Mouse (Mus musculus) liver, embryonic 16.5 days (tissue): Measurements from ENCODE around the gene Ada. TPM values are rescaled to one million over a fixed set of nuclear protein-coding genes. Genes with fewer than 3 reads are reported as not detected.

Experiments
- ATAC-seq: fragments of 200-750 bp; cut with Nextera tagmentation; 2 replicates; pipeline ENCODE4 v1.8.0; 2017; ENCODE audit warnings: low read depth, mild to moderate bottlenecking, moderate number of reproducible peaks, moderate library complexity
- H3K27ac ChIP-seq: fragments of 300-500 bp; sonication (generic); 2 replicates; pipeline ENCODE4 v1.5.1; 2014; ENCODE audit warnings: mild to moderate bottlenecking, low read length
- H3K27me3 ChIP-seq: fragments of 300-500 bp; sonication (generic); 2 replicates; pipeline ENCODE4 v1.6.1; 2014; ENCODE audit warnings: low read depth, low read length, mixed read lengths; ENCODE audit not compliant: control insufficient read depth, insufficient read depth
- H3K36me3 ChIP-seq: fragments of 300-500 bp; sonication (generic); 2 replicates; pipeline ENCODE4 v1.6.1; 2014; ENCODE audit warnings: mild to moderate bottlenecking; ENCODE audit not compliant: control insufficient read depth, insufficient read depth
- H3K4me1 ChIP-seq: fragments of 300-500 bp; sonication (generic); 2 replicates; pipeline ENCODE4 v1.6.1; 2014; ENCODE audit warnings: low read depth, low read length, mixed read lengths; ENCODE audit not compliant: control insufficient read depth
- H3K4me2 ChIP-seq: fragments of 300-500 bp; sonication (generic); 2 replicates; pipeline ENCODE4 v1.6.1; 2014; ENCODE audit warnings: low read depth, low read length, mixed read lengths
- H3K4me3 ChIP-seq: fragments of 300-500 bp; sonication (generic); 2 replicates; pipeline ENCODE4 v1.5.1; 2014; ENCODE audit warnings: low read depth, mild to moderate bottlenecking, low read length
- H3K9ac ChIP-seq: fragments of 300-500 bp; sonication (generic); 2 replicates; pipeline ENCODE4 v1.6.1; 2014; ENCODE audit warnings: low read depth, low read length
- H3K9me3 ChIP-seq: fragments of 300-500 bp; sonication (generic); replicated peaks from 2 replicates; pipeline ENCODE4 v1.6.1; 2016; ENCODE audit warnings: low read length; ENCODE audit not compliant: control insufficient read depth
- WGBS: fragments of 180-500 bp; shearing (Covaris S2); extraction: QIAGEN DNeasy Blood & Tissue Kit; methylation state at CpG from one replicate; pipeline ENCODE4 v1.1.7; 2014; ENCODE audit not compliant: insufficient replicate concordance; 5-methylcytosine and 5-hydroxymethylcytosine counted together
- polyA plus RNA-seq: library from polyadenylated mRNA; unstranded; fragments of >200 nt; fragmentation: Nextera tagmentation; extraction: Ambion mirVana; gene quantifications from 2 replicates; pipeline ENCODE4 v1.2.1, GENCODE M21; 2015

Gene Ada
- polyA plus RNA-seq, 1 experiment from 2014 or later = 3.4 TPM

GRCm38 (mm10) chr2:163776661-163777060 lies 26.6 kb upstream of the Ada start:
- Histone ChIP-seq H3K4me3 (no peak overlapping the region), H3K36me3 (no peaks in the 10 kb centered on the region), H3K27me3 (no peaks in the 10 kb centered on the region), H3K4me1 (no peaks in the 10 kb centered on the region), H3K4me2 (no peak overlapping the region), H3K9ac (no peak overlapping the region), H3K27ac (no peak overlapping the region), H3K9me3 (no peaks in the 10 kb centered on the region)
- 25% methylated on average over 13 of the region's 13 CpGs for WGBS
- no peak for ATAC-seq

GRCm38 (mm10) chr2:163770731-163771130 lies 20.7 kb upstream of the Ada start:
- H3K4me2 ChIP-seq = no peak overlapping the region
- no peak overlapping the region for H3K4me3 ChIP-seq
- H3K27ac ChIP-seq = no peak overlapping the region
- H3K9me3 ChIP-seq = no peaks in the 10 kb centered on the region
- H3K9ac ChIP-seq = no peak overlapping the region
- no peaks in the 10 kb centered on the region for H3K27me3 ChIP-seq
- no peaks in the 10 kb centered on the region for H3K36me3 ChIP-seq
- 52% methylated on average over 8 of the region's 8 CpGs for WGBS
- no peak for ATAC-seq
- H3K4me1 ChIP-seq = no peaks in the 10 kb centered on the region

GRCm38 (mm10) chr2:163766890-163767289 lies 16.9 kb upstream of the Ada start:
- no peak for ATAC-seq
- H3K4me2 ChIP-seq = no peak overlapping the region
- no peak overlapping the region for H3K4me3 ChIP-seq
- no peaks in the 10 kb centered on the region for H3K36me3 ChIP-seq
- H3K9ac ChIP-seq = no peak overlapping the region
- no peaks in the 10 kb centered on the region for H3K27me3 ChIP-seq
- H3K27ac ChIP-seq = no peak overlapping the region
- H3K4me1 ChIP-seq = no peaks in the 10 kb centered on the region
- 41% methylated on average over 1 of the region's 1 CpGs for WGBS
- H3K9me3 ChIP-seq = no peaks in the 10 kb centered on the region

- no peaks in the 10 kb centered on the region for H3K9me3 ChIP-seq
- no peak overlapping the region for H3K4me3 ChIP-seq
- no peak for ATAC-seq
- no peaks in the 10 kb centered on the region for H3K27me3 ChIP-seq
- H3K4me1 ChIP-seq = no peaks in the 10 kb centered on the region
- no peak overlapping the region for H3K27ac ChIP-seq
- no peaks in the 10 kb centered on the region for H3K36me3 ChIP-seq
- no peak overlapping the region for H3K4me2 ChIP-seq
- H3K9ac ChIP-seq = no peak overlapping the region
Observed at GRCm38 (mm10) chr2:163766261-163766660, 16.2 kb upstream of the Ada start.

GRCm38 (mm10) chr2:163761402-163761801 lies 11.4 kb upstream of the Ada start:
- Histone ChIP-seq H3K27me3 (no peaks in the 10 kb centered on the region), H3K9me3 (no peaks in the 10 kb centered on the region), H3K4me2 (no peak overlapping the region), H3K4me1 (no peaks in the 10 kb centered on the region), H3K9ac (no peak overlapping the region), H3K27ac (no peak overlapping the region), H3K4me3 (no peak overlapping the region), H3K36me3 (no peaks in the 10 kb centered on the region)
- no peak for ATAC-seq
- 49% methylated on average over 7 of the region's 7 CpGs for WGBS

- WGBS = 51% methylated on average over 6 of the region's 6 CpGs
- no peak for ATAC-seq
Observed at GRCm38 (mm10) chr2:163760589-163760988, 10.6 kb upstream of the Ada start.

GRCm38 (mm10) chr2:163758146-163758545 lies 8.1 kb upstream of the Ada start:
- Histone ChIP-seq H3K4me3 (no peak overlapping the region), H3K9me3 (no peaks in the 10 kb centered on the region), H3K27ac (no peak overlapping the region), H3K36me3 (no peaks in the 10 kb centered on the region), H3K9ac (no peak overlapping the region), H3K4me2 (no peak overlapping the region), H3K4me1 (no peaks in the 10 kb centered on the region), H3K27me3 (no peaks in the 10 kb centered on the region)
- no peak for ATAC-seq
- 46% methylated on average over 2 of the region's 2 CpGs for WGBS

More at GRCm38 (mm10) chr2:163760589-163760988, 10.6 kb upstream of the Ada start:
- H3K4me2 ChIP-seq = no peak overlapping the region
- no peaks in the 10 kb centered on the region for H3K27me3 ChIP-seq
- H3K27ac ChIP-seq = no peak overlapping the region
- H3K9me3 ChIP-seq = no peaks in the 10 kb centered on the region
- H3K36me3 ChIP-seq = no peaks in the 10 kb centered on the region
- no peak overlapping the region for H3K9ac ChIP-seq
- no peaks in the 10 kb centered on the region for H3K4me1 ChIP-seq
- H3K4me3 ChIP-seq = no peak overlapping the region

- no peaks in the 10 kb centered on the region for H3K27me3 ChIP-seq
- H3K4me1 ChIP-seq = no peaks in the 10 kb centered on the region; the same call in 1 of the 2 replicates
- WGBS = 48% methylated on average over 2 of the region's 2 CpGs
- H3K4me2 ChIP-seq = no peak overlapping the region
- no peak for ATAC-seq
- no peaks in the 10 kb centered on the region for H3K36me3 ChIP-seq
- H3K4me3 ChIP-seq = no peak overlapping the region
- no peak overlapping the region for H3K9ac ChIP-seq
- no peaks in the 10 kb centered on the region for H3K9me3 ChIP-seq
- H3K27ac ChIP-seq = no peak overlapping the region
Observed at GRCm38 (mm10) chr2:163756723-163757122, 6.7 kb upstream of the Ada start.

GRCm38 (mm10) chr2:163754228-163754627 lies 4.2 kb upstream of the Ada start:
- WGBS = 32% methylated on average over 5 of the region's 5 CpGs
- Histone ChIP-seq H3K9ac (no peak overlapping the region), H3K36me3 (no peaks in the 10 kb centered on the region)

More at GRCm38 (mm10) chr2:163754228-163754627, 4.2 kb upstream of the Ada start:
- Histone ChIP-seq H3K4me1 (peaks cover 9% of the 10 kb centered on the region), H3K9me3 (no peaks in the 10 kb centered on the region), H3K27ac (no peak overlapping the region), H3K4me2 (no peak overlapping the region), H3K4me3 (no peak overlapping the region), H3K27me3 (peaks cover 4% of the 10 kb centered on the region)
- ATAC-seq = no peak
